Mouse (Mus musculus): ENCODE data around the gene Prr23a1. TPM values are rescaled to one million over a fixed set of nuclear protein-coding genes. Genes with fewer than 3 reads are reported as not detected.

The Prr23a1 gene
- polyA plus RNA-seq, 1 experiment = not detected

DNA sequence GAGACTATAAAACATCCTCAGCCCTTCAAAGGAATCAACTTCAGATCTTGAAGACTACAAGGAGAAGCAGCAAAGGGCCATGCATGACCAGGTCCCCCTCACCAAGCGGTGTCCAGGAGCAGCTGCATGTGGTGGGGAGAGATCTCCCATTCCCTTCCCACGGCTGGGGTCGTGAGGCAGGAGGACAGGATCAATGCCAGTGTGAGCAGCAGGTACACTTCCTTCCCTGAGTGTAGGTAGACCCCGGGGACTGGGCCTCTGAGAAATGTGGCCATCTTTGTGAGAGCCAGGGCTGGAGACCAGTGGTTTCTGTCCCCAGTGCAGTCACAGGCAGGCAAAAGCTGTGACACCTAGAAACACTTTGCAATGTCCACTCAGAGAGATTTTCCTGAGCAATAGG, 21.8 kb upstream of the Prr23a1 start:
- H3K27ac ChIP-seq (ENCODE audit: insufficient read depth, low read length) = no peak overlapping the region
- TF ChIP-seq CTCF (IDR thresholded peaks at IDR 0.05; ENCODE audit: extremely low read depth, insufficient read depth, low read length) = no peak
- TF ChIP-seq POLR2A (IDR thresholded peaks at IDR 0.05; ENCODE audit: extremely low read depth, insufficient read depth, low read length) = no peak
- no peaks in the 10 kb centered on the region for H3K4me1 ChIP-seq (ENCODE audit: control insufficient read depth, insufficient read depth, low read length)
- no peak overlapping the region for H3K4me3 ChIP-seq (ENCODE audit: insufficient read depth, low read length)

DNA sequence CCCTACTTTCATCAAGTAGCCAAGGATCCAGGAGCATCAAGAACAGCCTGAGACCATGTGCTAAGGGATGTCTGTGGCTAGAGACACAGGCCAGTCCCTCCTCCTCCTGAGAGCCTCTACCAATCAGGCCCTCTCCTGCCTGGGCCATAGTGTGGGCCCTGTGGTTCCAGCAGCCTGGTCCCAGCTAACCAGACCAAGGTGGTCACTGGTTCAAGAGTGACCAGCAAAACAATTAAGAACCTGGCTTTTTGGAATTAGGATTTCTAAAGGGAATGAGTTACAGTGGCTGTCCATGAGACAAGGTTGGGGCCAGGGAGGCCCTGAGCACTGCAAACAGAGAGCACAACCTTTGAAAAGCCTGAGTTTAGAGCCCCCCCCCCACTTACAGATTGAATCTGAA, 21.2 kb upstream of the Prr23a1 start:
- no peak for TF ChIP-seq POLR2A (IDR thresholded peaks at IDR 0.05; ENCODE audit: extremely low read depth, insufficient read depth, low read length)
- TF ChIP-seq CTCF (IDR thresholded peaks at IDR 0.05; ENCODE audit: extremely low read depth, insufficient read depth, low read length) = no peak
- Histone ChIP-seq H3K4me3 (ENCODE audit: insufficient read depth, low read length) (no peak overlapping the region), H3K27ac (ENCODE audit: insufficient read depth, low read length) (no peak overlapping the region), H3K4me1 (ENCODE audit: control insufficient read depth, insufficient read depth, low read length) (no peaks in the 10 kb centered on the region)

GRCm38 (mm10) chr9:98823805-98824204, 18.5 kb upstream of the Prr23a1 start:
- Histone ChIP-seq H3K4me1 (ENCODE audit: control insufficient read depth, insufficient read depth, low read length) (no peaks in the 10 kb centered on the region), H3K4me3 (ENCODE audit: insufficient read depth, low read length) (no peak overlapping the region), H3K27ac (ENCODE audit: insufficient read depth, low read length) (no peak overlapping the region)
- TF ChIP-seq CTCF (IDR thresholded peaks at IDR 0.05; ENCODE audit: extremely low read depth, insufficient read depth, low read length) (no peak), POLR2A (IDR thresholded peaks at IDR 0.05; ENCODE audit: extremely low read depth, insufficient read depth, low read length) (no peak)

DNA sequence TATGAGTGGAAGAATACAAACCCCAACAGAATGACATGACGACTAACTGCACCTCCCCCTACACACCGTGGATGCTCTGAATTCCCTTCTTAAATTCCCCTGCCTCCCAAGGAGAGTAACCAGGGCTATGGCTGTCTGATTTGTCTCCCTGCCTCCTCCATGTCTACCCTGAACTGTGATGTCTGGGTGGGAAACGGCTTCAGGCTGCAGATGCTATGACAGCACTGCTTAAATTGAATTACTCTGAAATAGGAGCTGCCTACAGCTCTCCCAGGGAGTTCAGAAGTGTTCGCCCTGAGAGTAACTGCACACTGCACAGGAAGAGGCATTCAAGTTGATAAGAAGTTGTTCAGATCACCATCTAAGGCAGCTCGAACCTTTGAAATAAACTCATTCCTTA, 12.8 kb upstream of the Prr23a1 start:
- no peak overlapping the region for H3K4me3 ChIP-seq (ENCODE audit: insufficient read depth, low read length)
- H3K27ac ChIP-seq (ENCODE audit: insufficient read depth, low read length) = no peak overlapping the region
- H3K4me1 ChIP-seq (ENCODE audit: control insufficient read depth, insufficient read depth, low read length) = no peaks in the 10 kb centered on the region
- TF ChIP-seq POLR2A (IDR thresholded peaks at IDR 0.05; ENCODE audit: extremely low read depth, insufficient read depth, low read length) = no peak
- no peak for TF ChIP-seq CTCF (IDR thresholded peaks at IDR 0.05; ENCODE audit: extremely low read depth, insufficient read depth, low read length)

GRCm38 (mm10) chr9:98837537-98838074, 4.7 kb upstream of the Prr23a1 start:
- no peaks in the 10 kb centered on the region for H3K4me1 ChIP-seq (ENCODE audit: control insufficient read depth, insufficient read depth, low read length)
- H3K4me3 ChIP-seq (ENCODE audit: insufficient read depth, low read length) = no peak overlapping the region
- TF ChIP-seq CTCF (IDR thresholded peaks at IDR 0.05; ENCODE audit: extremely low read depth, insufficient read depth, low read length) (no peak), POLR2A (IDR thresholded peaks at IDR 0.05; ENCODE audit: extremely low read depth, insufficient read depth, low read length) (no peak)
- H3K27ac ChIP-seq (ENCODE audit: insufficient read depth, low read length) = no peak overlapping the region

DNA sequence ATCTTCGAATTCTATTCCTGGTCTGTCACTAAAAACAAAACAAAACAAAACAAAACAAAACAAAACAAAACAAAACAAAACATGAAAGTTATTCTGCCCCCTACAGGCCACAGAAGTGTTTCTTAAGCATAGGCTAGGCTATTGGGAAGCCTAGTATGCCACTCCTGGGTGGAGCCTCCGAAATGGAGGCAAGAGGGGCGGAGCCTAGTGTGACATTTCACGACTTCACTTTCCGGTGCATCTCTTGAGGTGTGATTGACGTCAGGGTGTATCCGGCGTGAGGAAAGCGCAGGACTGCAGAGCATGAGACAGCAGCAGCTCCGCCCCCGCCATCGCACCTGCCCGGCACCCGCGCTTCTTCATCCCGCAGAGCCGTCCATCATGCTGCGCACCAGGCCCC, 13.9 kb downstream of the Prr23a1 start, which contains the start of gene Prr23a2:
Prr23a2 (plus strand) TSS at position 285 of the 400 bp plus-strand sequence.
- H3K4me3 ChIP-seq (ENCODE audit: insufficient read depth, low read length) = no peak within 1 kb of the TSS

DNA sequence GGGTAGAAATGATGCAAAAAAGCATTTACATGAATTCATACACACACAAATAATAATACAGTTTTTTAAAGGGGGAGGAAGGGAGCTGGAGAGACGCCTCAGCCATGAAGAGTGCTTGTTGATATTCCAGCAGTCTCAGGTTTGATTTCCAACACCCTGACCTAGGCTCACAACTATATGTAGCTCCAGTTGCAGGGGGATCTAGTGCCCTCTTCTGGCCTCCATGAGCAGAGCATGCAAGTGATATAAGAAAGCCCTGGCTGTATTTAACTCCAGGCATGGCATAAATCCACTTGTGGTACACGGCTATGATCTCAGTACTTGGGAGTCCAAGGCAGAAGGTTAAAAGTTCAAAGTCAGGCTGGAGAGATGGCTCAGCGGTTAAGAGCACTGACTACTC, 21.2 kb downstream of the Prr23a1 start:
- no peak for TF ChIP-seq POLR2A (IDR thresholded peaks at IDR 0.05; ENCODE audit: extremely low read depth, insufficient read depth, low read length)
- peak; percentile 17; the same call in 1 of the 2 replicates for TF ChIP-seq CTCF (IDR thresholded peaks at IDR 0.05; ENCODE audit: extremely low read depth, insufficient read depth, low read length)
- Histone ChIP-seq H3K4me1 (ENCODE audit: control insufficient read depth, insufficient read depth, low read length) (no peaks in the 10 kb centered on the region), H3K27ac (ENCODE audit: insufficient read depth, low read length) (no peak overlapping the region), H3K4me3 (ENCODE audit: insufficient read depth, low read length) (no peak overlapping the region)

More for the DNA sequence above, 13.9 kb downstream of the Prr23a1 start, which contains the start of gene Prr23a2:
- no peaks in the 10 kb centered on the region for H3K4me1 ChIP-seq (ENCODE audit: control insufficient read depth, insufficient read depth, low read length)
- H3K27ac ChIP-seq (ENCODE audit: insufficient read depth, low read length) = no peak within 1 kb of the TSS
- TF ChIP-seq CTCF (IDR thresholded peaks at IDR 0.05; ENCODE audit: extremely low read depth, insufficient read depth, low read length) = no peak
- no peak for TF ChIP-seq POLR2A (IDR thresholded peaks at IDR 0.05; ENCODE audit: extremely low read depth, insufficient read depth, low read length)

- TF ChIP-seq CTCF (IDR thresholded peaks at IDR 0.05; ENCODE audit: extremely low read depth, insufficient read depth, low read length) (no peak), POLR2A (IDR thresholded peaks at IDR 0.05; ENCODE audit: extremely low read depth, insufficient read depth, low read length) (no peak)
- Histone ChIP-seq H3K4me3 (ENCODE audit: insufficient read depth, low read length) (no peak within 1 kb of the TSS), H3K27ac (ENCODE audit: insufficient read depth, low read length) (no peak within 1 kb of the TSS), H3K4me1 (ENCODE audit: control insufficient read depth, insufficient read depth, low read length) (no peaks in the 10 kb centered on the region)
Observed at GRCm38 (mm10) chr9:98864571-98864970, 22.3 kb downstream of the Prr23a1 start, which contains the start of gene Prr23a3. Gene Prr23a3 (plus strand): TSS chr9:98864767.

Other genes starting within 250 kb of the Prr23a1 start
- gene Mrps22, start 240.8 kb upstream of the Prr23a1 start, polyA plus RNA-seq (2012; rRNA removed) = 20.5 and 21.7 TPM in 2 replicates
- not detected in 2 replicates for gene Prr23a2, start 14.0 kb downstream of the Prr23a1 start, polyA plus RNA-seq (2012; rRNA removed)
- not detected in 2 replicates for gene Prr23a3, start 22.3 kb downstream of the Prr23a1 start, polyA plus RNA-seq (2012; rRNA removed)
- not detected in 2 replicates for gene 7420426K07Rik, start 60.6 kb downstream of the Prr23a1 start, polyA plus RNA-seq (2012; rRNA removed)
- gene Foxl2, start 112.8 kb downstream of the Prr23a1 start, polyA plus RNA-seq (2012; rRNA removed) = 0.19 and 0.25 TPM in 2 replicates
- 27.0 and 28.8 TPM in 2 replicates for gene Faim, start 143.9 kb downstream of the Prr23a1 start, polyA plus RNA-seq (2012; rRNA removed)
- gene Gm1123, start 193.2 kb downstream of the Prr23a1 start, polyA plus RNA-seq (2012; rRNA removed) = not detected in 2 replicates

Measured in cortical plate, adult 2 months (tissue).